Mouse (Mus musculus) ES-E14 (cell line): Measurements from ENCODE around the gene Iqub.

Experiments used
- CHD2 ChIP-seq: IDR thresholded peaks from 2 replicates; pipeline ENCODE4 v1.6.1; 2014; ENCODE audit warnings: mild to moderate bottlenecking, low read depth, low read length, inconsistent platforms
- HCFC1 ChIP-seq: IDR thresholded peaks from 2 replicates; pipeline ENCODE4 v1.6.1; 2012; ENCODE audit warnings: low read length, inconsistent platforms, borderline replicate concordance; ENCODE audit not compliant: insufficient read depth
- MAFK ChIP-seq: IDR thresholded peaks from 2 replicates; pipeline ENCODE4 v1.6.1; 2014; ENCODE audit warnings: mild to moderate bottlenecking, low read depth, low read length, inconsistent platforms; ENCODE audit not compliant: insufficient read depth
- ZC3H11A ChIP-seq: IDR thresholded peaks from 2 replicates; pipeline ENCODE4 v1.6.1; 2012; ENCODE audit warnings: low read depth, mild to moderate bottlenecking, inconsistent platforms, low read length, borderline replicate concordance
- ZNF384 ChIP-seq: IDR thresholded peaks from 2 replicates; pipeline ENCODE4 v1.6.1; 2012; ENCODE audit warnings: low read depth, low read length, inconsistent platforms

DNA sequence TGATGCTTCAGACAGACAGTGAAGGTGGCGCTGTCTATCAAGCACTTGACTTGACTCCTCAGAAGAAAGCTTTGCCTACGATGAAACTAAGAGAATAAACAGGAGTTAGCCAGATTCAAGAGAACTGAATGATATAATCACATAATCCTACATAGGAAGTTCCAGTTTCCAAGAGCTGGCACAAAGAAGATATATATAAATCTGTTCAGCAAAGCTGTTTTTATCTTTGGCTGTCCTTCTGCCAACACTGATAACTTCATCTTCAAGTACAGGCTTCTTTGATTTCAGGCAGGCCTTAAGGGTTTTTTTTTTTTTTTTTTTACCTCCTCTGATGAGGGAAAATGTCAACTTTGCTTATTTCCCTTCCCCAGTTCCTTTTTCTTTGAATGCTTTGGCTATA, 44.7 kb downstream of the Iqub start:
- no peak for TF ChIP-seq MAFK
- TF ChIP-seq ZNF384, result no peak
- TF ChIP-seq ZC3H11A, result no peak
- TF ChIP-seq HCFC1, result no peak
- no peak for TF ChIP-seq CHD2
